Mouse (Mus musculus) stomach, postnatal 0 days (tissue): Measurements from ENCODE around the gene Ly6g6e. TPM values are rescaled to one million over a fixed set of nuclear protein-coding genes. Genes with fewer than 3 reads are reported as not detected.

ENCODE experiments used
- ATAC-seq: fragments of 200-750 bp; cut with Nextera tagmentation; 2 replicates; pipeline ENCODE4 v1.8.0; 2017; ENCODE audit not compliant: low FRiP score, low TSS enrichment
- DNase-seq: peaks from one replicate; pipeline ENCODE4 v3.0.0-alpha.2; 2016; ENCODE audit warnings: low spot score
- H3K27ac ChIP-seq: fragments of 300-500 bp; sonication (generic); replicated peaks from 2 replicates; pipeline ENCODE4 v1.5.1; 2014; ENCODE audit warnings: mild to moderate bottlenecking, control low read depth
- H3K27me3 ChIP-seq: fragments of 300-500 bp; sonication (generic); 2 replicates; pipeline ENCODE4 v1.6.1; 2014; ENCODE audit warnings: low read length; ENCODE audit not compliant: control insufficient read depth, insufficient read depth
- H3K36me3 ChIP-seq: fragments of 300-500 bp; sonication (generic); 2 replicates; pipeline ENCODE4 v1.6.1; 2014; ENCODE audit warnings: low read length, mixed read lengths; ENCODE audit not compliant: control insufficient read depth, insufficient read depth
- H3K4me1 ChIP-seq: fragments of 300-500 bp; sonication (generic); replicated peaks from 2 replicates; pipeline ENCODE4 v1.6.1; 2014; ENCODE audit warnings: antibody characterized with exemption; ENCODE audit not compliant: control insufficient read depth, insufficient read depth
- H3K4me2 ChIP-seq: fragments of 300-500 bp; sonication (generic); replicated peaks from 2 replicates; pipeline ENCODE4 v1.6.1; 2014; ENCODE audit warnings: low read depth, mild to moderate bottlenecking, control low read depth, moderate library complexity
- H3K4me3 ChIP-seq: fragments of 300-500 bp; sonication (generic); 2 replicates; pipeline ENCODE4 v1.5.1; 2014; ENCODE audit warnings: low read depth, low read length, control low read depth
- H3K9ac ChIP-seq: fragments of 300-500 bp; sonication (generic); 2 replicates; pipeline ENCODE4 v1.6.1; 2014; ENCODE audit warnings: mild to moderate bottlenecking, low read length, control low read depth, mixed read lengths
- H3K9me3 ChIP-seq: fragments of 300-500 bp; sonication (generic); 2 replicates; pipeline ENCODE4 v1.6.1; 2016; ENCODE audit warnings: low read length; ENCODE audit not compliant: control insufficient read depth
- CTCF ChIP-seq: IDR thresholded peaks from 2 replicates; pipeline ENCODE4 v1.5.1; 2016; ENCODE audit warnings: antibody characterized with exemption, low read depth, mild to moderate bottlenecking, moderate library complexity
- EP300 ChIP-seq: optimal IDR thresholded peaks from 2 replicates; pipeline ENCODE3; 2016; ENCODE audit warnings: antibody characterized with exemption
- WGBS: fragments of 180-500 bp; shearing (Covaris S2); extraction: QIAGEN DNeasy Blood & Tissue Kit; methylation state at CpG from one replicate; pipeline ENCODE4 v1.1.7; 2014; 5-methylcytosine and 5-hydroxymethylcytosine counted together
- polyA plus RNA-seq: library from polyadenylated mRNA; unstranded; fragments of >200 nt; fragmentation: Nextera tagmentation; extraction: Ambion mirVana; gene quantifications from 2 replicates; pipeline ENCODE4 v1.2.1, GENCODE M21; 2015

The Ly6g6e gene
- polyA plus RNA-seq, 1 experiment from 2014 or later = 109 TPM

DNA sequence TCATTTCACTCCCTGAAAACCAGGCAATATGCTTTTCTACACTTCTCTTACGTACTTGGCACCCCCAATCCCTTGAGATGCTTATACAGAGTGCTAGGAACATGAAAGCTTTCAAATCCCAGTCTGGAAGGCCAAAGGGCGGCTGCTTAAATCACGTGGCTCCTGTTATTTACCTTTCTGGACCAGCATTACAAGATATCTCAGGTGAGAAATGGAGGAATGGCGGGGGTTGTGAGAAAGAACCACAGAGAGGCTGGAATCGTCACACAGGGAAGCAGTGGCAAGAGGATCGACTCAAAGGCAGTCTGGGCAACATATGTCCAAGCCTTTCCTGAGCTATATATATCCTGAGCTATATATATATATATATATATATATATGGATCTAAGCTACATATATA is 48.9 kb downstream of the Ly6g6e start:
- DNase-seq (peak; percentile 76), ATAC-seq (no peak)
- Histone ChIP-seq H3K4me1 (peaks cover 3% of the 10 kb centered on the region; the same call in 1 of the 2 replicates), H3K9ac (peak overlapping the region; percentile 77), H3K27ac (peak overlapping the region; percentile 87), H3K4me2 (peak overlapping the region; percentile 85), H3K4me3 (peak overlapping the region; percentile 61), H3K36me3 (no peaks in the 10 kb centered on the region; the same call in none of the 2 replicates), H3K9me3 (no peaks in the 10 kb centered on the region), H3K27me3 (no peaks in the 10 kb centered on the region)
- WGBS = 11% methylated on average over 6 of the region's 6 CpGs
- no peak for TF ChIP-seq CTCF
- TF ChIP-seq EP300 = no peak

DNA sequence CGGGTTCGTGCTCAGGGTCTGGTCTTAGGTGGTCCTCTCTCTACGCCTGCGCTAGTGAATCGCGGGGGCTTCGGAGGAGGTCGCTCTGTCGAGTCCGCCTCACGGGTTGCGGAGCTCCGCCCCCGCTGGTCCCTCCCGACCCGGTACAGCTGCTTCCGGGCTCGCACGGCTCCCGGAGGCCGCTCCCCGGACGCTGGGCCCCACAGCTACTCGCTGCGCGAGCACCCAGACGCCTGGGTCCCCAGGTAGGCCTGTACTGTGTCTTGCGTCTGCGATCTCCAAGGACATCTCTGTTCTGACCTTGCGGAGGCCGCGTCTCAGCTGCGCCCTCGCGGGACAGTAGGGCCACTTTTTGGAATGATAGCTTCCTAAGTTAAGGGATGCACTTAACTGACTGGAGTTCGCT is 49.5 kb downstream of the Ly6g6e start, which contains the start of gene D17H6S53E:
TSS of gene D17H6S53E (plus strand) at position 168 of the 406 bp plus-strand sequence.
- Histone ChIP-seq H3K4me3 (peak within 1 kb of the TSS; percentile 61), H3K4me2 (peak within 1 kb of the TSS; percentile 85), H3K27ac (peak within 1 kb of the TSS; percentile 87), H3K27me3 (no peaks in the 10 kb centered on the region), H3K4me1 (peaks cover 3% of the 10 kb centered on the region; the same call in 1 of the 2 replicates), H3K36me3 (no peaks in the 10 kb centered on the region; the same call in none of the 2 replicates), H3K9me3 (no peaks in the 10 kb centered on the region), H3K9ac (peak within 1 kb of the TSS; percentile 77)
- DNase-seq (peak; percentile 90), ATAC-seq (peak; percentile 63)
- under 1% methylated on average over 34 of the region's 36 CpGs for WGBS
- TF ChIP-seq CTCF (0 out of 2 replicates have a peak, but pooled peaks have one; percentile 2), EP300 (no peak)

DNA sequence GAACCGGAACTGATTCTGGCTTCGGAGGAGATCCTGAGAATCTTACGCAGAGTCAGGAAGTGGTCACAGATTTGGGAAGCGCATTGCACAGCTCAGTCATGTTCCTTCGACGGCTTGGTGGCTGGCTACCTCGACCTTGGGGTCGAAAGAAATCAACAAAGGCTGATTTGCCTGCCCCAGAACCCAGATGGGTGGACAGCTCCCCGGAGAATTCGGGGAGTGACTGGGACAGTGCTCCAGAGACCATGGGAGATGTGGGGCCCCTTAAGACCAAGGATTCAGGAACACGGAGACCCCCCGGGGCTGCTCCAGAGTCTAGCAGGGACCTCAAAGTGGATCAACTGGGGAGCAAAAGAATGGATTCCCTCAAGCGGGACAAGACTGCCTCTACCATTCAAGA is 50.3 kb downstream of the Ly6g6e start:
- Histone ChIP-seq H3K27ac (peak overlapping the region; percentile 87), H3K36me3 (no peaks in the 10 kb centered on the region; the same call in none of the 2 replicates), H3K27me3 (no peaks in the 10 kb centered on the region), H3K4me2 (peak overlapping the region; percentile 85), H3K9me3 (no peaks in the 10 kb centered on the region), H3K9ac (peak overlapping the region; percentile 77), H3K4me1 (peaks cover 3% of the 10 kb centered on the region; the same call in 1 of the 2 replicates), H3K4me3 (peak overlapping the region; percentile 61)
- WGBS = 47% methylated on average over 13 of the region's 13 CpGs
- DNase-seq (no peak), ATAC-seq (no peak)
- TF ChIP-seq CTCF (no peak), EP300 (no peak)

Other genes starting within 250 kb of the Ly6g6e start
- gene Stk19, start 240.0 kb upstream of the Ly6g6e start, polyA plus RNA-seq = 20.8 and 23.1 TPM in 2 replicates
- gene Dxo, start 239.9 kb upstream of the Ly6g6e start, polyA plus RNA-seq = 29.6 and 32.2 TPM in 2 replicates
- 22.5 and 23.6 TPM in 2 replicates for gene Skiv2l, start 226.7 kb upstream of the Ly6g6e start, polyA plus RNA-seq
- 50.0 and 53.8 TPM in 2 replicates for gene Nelfe, start 226.5 kb upstream of the Ly6g6e start, polyA plus RNA-seq
- 20.7 and 23.9 TPM in 2 replicates for gene Cfb, start 214.4 kb upstream of the Ly6g6e start, polyA plus RNA-seq
- 0.59 and 0.62 TPM in 2 replicates for gene Zbtb12, start 197.4 kb upstream of the Ly6g6e start, polyA plus RNA-seq
- gene Gm20547, start 194.9 kb upstream of the Ly6g6e start, polyA plus RNA-seq = not detected in 2 replicates
- gene C2, start 178.6 kb upstream of the Ly6g6e start, polyA plus RNA-seq = 4.8 and 5.5 TPM in 2 replicates
- 23.8 and 26.2 TPM in 2 replicates for gene Ehmt2, start 178.4 kb upstream of the Ly6g6e start, polyA plus RNA-seq
- 31.2 and 33.1 TPM in 2 replicates for gene Slc44a4, start 162.4 kb upstream of the Ly6g6e start, polyA plus RNA-seq
- gene Neu1, start 145.6 kb upstream of the Ly6g6e start, polyA plus RNA-seq = 18.3 and 18.9 TPM in 2 replicates
- gene Hspa1b, start 117.7 kb upstream of the Ly6g6e start, polyA plus RNA-seq = 3.0 TPM in 2 replicates
- gene Gm20481, start 107.0 kb upstream of the Ly6g6e start, polyA plus RNA-seq = not detected in 2 replicates
- 24.1 and 25.9 TPM in 2 replicates for gene Hspa1a, start 104.7 kb upstream of the Ly6g6e start, polyA plus RNA-seq
- 0.25 and 0.48 TPM in 2 replicates for gene Hspa1l, start 104.2 kb upstream of the Ly6g6e start, polyA plus RNA-seq
- 69.2 and 75.1 TPM in 2 replicates for gene Lsm2, start 95.0 kb upstream of the Ly6g6e start, polyA plus RNA-seq
- 35.5 and 40.2 TPM in 2 replicates for gene Vars, start 75.9 kb upstream of the Ly6g6e start, polyA plus RNA-seq
- 0.28 and 0.36 TPM in 2 replicates for gene Vwa7, start 60.3 kb upstream of the Ly6g6e start, polyA plus RNA-seq
- gene Sapcd1, start 48.9 kb upstream of the Ly6g6e start, polyA plus RNA-seq = 8.0 and 8.2 TPM in 2 replicates
- gene Msh5, start 30.2 kb upstream of the Ly6g6e start, polyA plus RNA-seq = 1.9 and 2.7 TPM in 2 replicates
- gene Clic1, start 26.9 kb upstream of the Ly6g6e start, polyA plus RNA-seq = 344 and 360 TPM in 2 replicates
- 84.8 and 86.8 TPM in 2 replicates for gene Ddah2, start 17.9 kb upstream of the Ly6g6e start, polyA plus RNA-seq
- 260 and 317 TPM in 2 replicates for gene Ly6g6c, start 11.5 kb upstream of the Ly6g6e start, polyA plus RNA-seq
- gene Mpig6b, start 10.7 kb upstream of the Ly6g6e start, polyA plus RNA-seq = 0.49 and 0.96 TPM in 2 replicates
- 7.1 and 7.7 TPM in 2 replicates for gene Ly6g6d, start 1.2 kb downstream of the Ly6g6e start, polyA plus RNA-seq
- 0.13 TPM in 1 of 2 replicates, not detected in the other for gene Ly6g6f, start 8.7 kb downstream of the Ly6g6e start, polyA plus RNA-seq
- gene Abhd16a, start 12.4 kb downstream of the Ly6g6e start, polyA plus RNA-seq = 74.2 and 75.0 TPM in 2 replicates
- gene Ly6g5c, start 31.4 kb downstream of the Ly6g6e start, polyA plus RNA-seq = not detected in 2 replicates
- 0.18 and 0.27 TPM in 2 replicates for gene Ly6g5b, start 38.5 kb downstream of the Ly6g6e start, polyA plus RNA-seq
- gene Gpank1, start 44.6 kb downstream of the Ly6g6e start, polyA plus RNA-seq = 11.2 and 11.3 TPM in 2 replicates
- 323 and 329 TPM in 2 replicates for gene Csnk2b, start 45.2 kb downstream of the Ly6g6e start, polyA plus RNA-seq
- 14.4 and 15.5 TPM in 2 replicates for gene D17H6S53E, start 49.5 kb downstream of the Ly6g6e start, polyA plus RNA-seq
- gene Apom, start 55.1 kb downstream of the Ly6g6e start, polyA plus RNA-seq = 1.3 and 3.2 TPM in 2 replicates
- 28.1 and 30.6 TPM in 2 replicates for gene Bag6, start 58.3 kb downstream of the Ly6g6e start, polyA plus RNA-seq
- 45.4 and 49.3 TPM in 2 replicates for gene Prrc2a, start 88.0 kb downstream of the Ly6g6e start, polyA plus RNA-seq
- 24.3 and 25.2 TPM in 2 replicates for gene Aif1, start 99.2 kb downstream of the Ly6g6e start, polyA plus RNA-seq
- 17.5 and 19.3 TPM in 2 replicates for gene Lst1, start 111.5 kb downstream of the Ly6g6e start, polyA plus RNA-seq
- 0.63 and 0.78 TPM in 2 replicates for gene Ltb, start 117.5 kb downstream of the Ly6g6e start, polyA plus RNA-seq
- 0.32 and 0.40 TPM in 2 replicates for gene Tnf, start 125.1 kb downstream of the Ly6g6e start, polyA plus RNA-seq
- gene Lta, start 128.4 kb downstream of the Ly6g6e start, polyA plus RNA-seq = 0.11 and 0.16 TPM in 2 replicates
- gene Gm16181, start 143.9 kb downstream of the Ly6g6e start, polyA plus RNA-seq = 0.27 and 0.33 TPM in 2 replicates
- gene Atp6v1g2, start 156.8 kb downstream of the Ly6g6e start, polyA plus RNA-seq = 3.0 and 3.6 TPM in 2 replicates
- 7.4 and 7.5 TPM in 2 replicates for gene Nfkbil1, start 158.9 kb downstream of the Ly6g6e start, polyA plus RNA-seq
- 143 and 145 TPM in 2 replicates for gene Ddx39b, start 164.8 kb downstream of the Ly6g6e start, polyA plus RNA-seq
- 303 and 307 TPM in 2 replicates for gene H2-D1, start 185.8 kb downstream of the Ly6g6e start, polyA plus RNA-seq
- gene H2-Q1, start 243.5 kb downstream of the Ly6g6e start, polyA plus RNA-seq = not detected in 2 replicates